Mouse (Mus musculus): Measurements from ENCODE around the gene Dnase2a.
"Not testable (repeated sequence)": the region's sequence is repeated elsewhere in the genome, so short reads cannot be mapped to it uniquely, and the experiment has no call there.

Dnase2a gene

GRCm38 (mm10) chr8:84907979-84908378 lies 381 bp upstream of the Dnase2a start:
- not testable (repeated sequence) for DNase-seq (ENCODE audit: low spot score)

- no peak for DNase-seq (ENCODE audit: low spot score)
Measured at GRCm38 (mm10) chr8:84909162-84909767, 905 bp downstream of the Dnase2a start.

GRCm38 (mm10) chr8:84909949-84910348 lies 1.6 kb downstream of the Dnase2a start:
- DNase-seq (ENCODE audit: low spot score): no peak

GRCm38 (mm10) chr8:84910551-84910950 lies 2.2 kb downstream of the Dnase2a start:
- no peak for DNase-seq (ENCODE audit: low spot score)

DNA sequence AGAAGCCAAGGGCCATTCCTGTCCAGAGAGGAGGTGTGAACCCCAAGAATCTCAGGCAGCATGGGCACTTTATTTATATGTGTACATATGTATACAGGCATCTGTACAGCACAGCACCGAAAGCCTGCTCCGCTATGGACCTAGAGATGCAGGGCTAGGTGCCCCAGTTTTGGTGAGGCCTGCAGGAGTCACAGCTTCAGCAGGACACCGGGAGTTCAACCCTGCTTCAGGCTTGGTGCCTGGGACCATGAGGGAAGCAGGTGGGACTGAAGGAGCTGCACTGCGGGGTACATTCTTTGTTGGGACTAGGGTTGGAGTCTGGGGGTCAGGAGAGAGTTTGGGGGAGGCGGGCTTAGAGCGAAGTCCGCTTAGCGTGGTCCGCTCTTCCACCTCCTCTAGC lies 3.5 kb downstream of the Dnase2a start:
- DNase-seq (ENCODE audit: low spot score): no peak

DNA sequence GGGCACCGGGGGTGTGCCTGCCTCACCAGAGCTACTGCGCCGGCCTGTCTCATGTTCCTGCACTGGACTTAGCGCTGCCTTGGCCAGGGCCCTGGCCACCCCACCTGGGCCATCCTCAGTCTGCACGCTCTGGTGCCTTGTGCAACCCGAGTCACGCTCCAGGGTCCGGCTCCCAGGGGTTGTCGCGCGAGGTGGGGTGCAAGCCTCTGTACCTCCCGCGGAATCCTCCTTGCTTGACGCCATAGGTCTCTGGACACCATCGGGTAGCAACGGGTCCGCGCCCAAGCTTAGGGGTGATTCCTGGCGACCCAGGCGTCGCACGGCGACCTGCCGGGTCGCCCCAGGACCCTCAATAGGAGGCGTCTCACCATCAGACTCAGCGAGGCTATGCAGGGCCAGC lies 4.0 kb downstream of the Dnase2a start:
- DNase-seq (ENCODE audit: low spot score): no peak

DNA sequence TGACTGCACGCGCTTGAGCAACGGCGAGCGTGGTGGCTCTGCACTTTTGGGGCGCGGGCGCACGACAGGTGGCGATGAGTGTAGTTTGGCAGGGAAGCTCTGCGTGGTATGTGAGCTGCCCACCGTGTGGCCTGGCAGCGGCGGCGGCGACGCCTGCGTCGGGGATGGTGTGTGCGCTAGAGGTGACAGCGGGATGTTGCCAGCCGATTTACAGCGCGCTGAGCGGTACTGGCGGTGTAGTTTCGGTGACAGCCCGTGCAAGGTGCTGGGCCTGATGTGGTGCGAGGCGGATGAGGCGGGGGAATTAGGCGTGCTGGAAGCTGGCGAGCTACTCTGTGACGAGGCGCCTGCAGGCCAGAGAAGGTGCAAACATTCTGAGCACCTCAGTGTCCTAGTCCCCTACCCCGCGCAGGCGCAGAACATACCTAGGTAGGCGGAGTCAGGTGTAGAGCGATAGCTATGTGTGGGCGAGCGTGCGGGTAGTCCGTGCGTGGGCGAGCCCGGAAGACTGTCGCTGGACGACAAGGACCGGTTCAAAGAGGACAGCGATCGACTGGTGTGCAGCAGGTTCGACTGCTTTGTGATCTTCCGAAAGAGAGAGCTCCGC lies 4.6 kb downstream of the Dnase2a start:
- peak; percentile 64 for DNase-seq (ENCODE audit: low spot score)

DNA sequence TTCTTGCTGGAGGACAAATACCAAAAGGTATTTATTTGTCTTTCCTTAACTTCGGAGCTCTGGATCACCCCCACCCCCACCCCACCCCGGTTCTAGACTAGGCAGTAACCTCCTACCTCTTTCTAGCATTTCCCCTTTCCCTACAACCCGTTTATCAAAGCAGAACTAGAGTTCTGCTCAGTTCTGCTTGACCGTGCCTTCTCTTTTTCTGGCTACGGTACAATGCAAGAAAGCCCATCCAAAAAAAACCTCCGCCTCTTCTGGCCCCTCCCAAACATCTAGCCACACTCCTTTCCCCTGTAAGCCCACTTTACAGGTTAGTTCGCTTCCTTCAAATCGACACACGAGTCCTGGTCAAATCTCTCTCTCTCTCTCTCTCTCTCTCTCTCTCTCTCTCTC lies 5.1 kb downstream of the Dnase2a start:
- no peak for DNase-seq (ENCODE audit: low spot score)

GRCm38 (mm10) chr8:84913960-84914359 lies 5.6 kb downstream of the Dnase2a start:
- no peak for DNase-seq (ENCODE audit: low spot score)

- DNase-seq (ENCODE audit: low spot score): no peak
Measured at GRCm38 (mm10) chr8:84915269-84915668, 6.9 kb downstream of the Dnase2a start.

GRCm38 (mm10) chr8:84917781-84918180 lies 9.4 kb downstream of the Dnase2a start:
- DNase-seq (ENCODE audit: low spot score): no peak

GRCm38 (mm10) chr8:84918646-84919045 lies 10.3 kb downstream of the Dnase2a start:
- DNase-seq (ENCODE audit: low spot score): no peak

- no peak for DNase-seq (ENCODE audit: low spot score)
Measured at GRCm38 (mm10) chr8:84921596-84921995, 13.2 kb downstream of the Dnase2a start.

DNA sequence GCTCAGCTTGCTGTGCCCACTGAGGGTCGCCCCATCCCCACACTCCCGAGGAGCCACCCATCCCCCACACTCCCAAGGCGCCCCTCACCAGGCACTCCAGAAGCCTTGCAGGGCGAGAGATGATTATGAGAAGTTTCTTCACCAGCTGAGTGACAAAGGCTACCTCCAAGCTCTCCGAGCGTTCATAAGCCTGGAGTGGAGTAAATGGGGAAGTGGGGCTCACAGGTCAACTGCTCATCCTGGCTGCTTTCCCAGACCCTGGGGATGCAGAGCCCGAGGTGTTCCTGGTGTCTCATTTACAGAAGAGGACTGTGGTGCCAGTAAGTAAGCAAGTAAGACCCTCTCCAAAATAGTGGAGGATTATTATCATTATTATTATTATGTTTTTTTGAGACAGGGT lies 17.2 kb downstream of the Dnase2a start:
- DNase-seq (ENCODE audit: low spot score): no peak

- no peak for DNase-seq (ENCODE audit: low spot score)
Measured at GRCm38 (mm10) chr8:84927513-84927912, 19.2 kb downstream of the Dnase2a start.

GRCm38 (mm10) chr8:84928456-84929306 lies 20.3 kb downstream of the Dnase2a start:
- DNase-seq (ENCODE audit: low spot score): peak; percentile 73

DNA sequence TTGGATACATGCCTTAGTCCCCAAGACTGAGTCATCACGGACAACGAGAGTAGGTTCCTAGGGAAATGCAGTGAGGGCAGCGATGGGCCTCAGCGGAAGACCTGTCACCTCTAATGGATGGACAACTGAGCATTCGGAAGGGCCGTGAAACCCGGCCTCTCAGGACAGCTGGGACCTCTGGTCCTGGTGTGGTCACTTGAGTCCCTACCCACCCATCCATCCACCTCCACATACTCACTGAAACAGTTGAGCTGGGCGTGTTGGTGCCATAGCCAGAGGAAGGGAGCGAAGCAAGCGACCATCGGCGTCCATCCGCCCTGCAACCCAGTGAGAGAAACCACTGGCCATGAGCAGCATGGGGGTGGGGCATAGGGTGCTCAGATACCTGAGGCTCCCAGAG lies 22.2 kb downstream of the Dnase2a start:
- no peak for DNase-seq (ENCODE audit: low spot score)

DNA sequence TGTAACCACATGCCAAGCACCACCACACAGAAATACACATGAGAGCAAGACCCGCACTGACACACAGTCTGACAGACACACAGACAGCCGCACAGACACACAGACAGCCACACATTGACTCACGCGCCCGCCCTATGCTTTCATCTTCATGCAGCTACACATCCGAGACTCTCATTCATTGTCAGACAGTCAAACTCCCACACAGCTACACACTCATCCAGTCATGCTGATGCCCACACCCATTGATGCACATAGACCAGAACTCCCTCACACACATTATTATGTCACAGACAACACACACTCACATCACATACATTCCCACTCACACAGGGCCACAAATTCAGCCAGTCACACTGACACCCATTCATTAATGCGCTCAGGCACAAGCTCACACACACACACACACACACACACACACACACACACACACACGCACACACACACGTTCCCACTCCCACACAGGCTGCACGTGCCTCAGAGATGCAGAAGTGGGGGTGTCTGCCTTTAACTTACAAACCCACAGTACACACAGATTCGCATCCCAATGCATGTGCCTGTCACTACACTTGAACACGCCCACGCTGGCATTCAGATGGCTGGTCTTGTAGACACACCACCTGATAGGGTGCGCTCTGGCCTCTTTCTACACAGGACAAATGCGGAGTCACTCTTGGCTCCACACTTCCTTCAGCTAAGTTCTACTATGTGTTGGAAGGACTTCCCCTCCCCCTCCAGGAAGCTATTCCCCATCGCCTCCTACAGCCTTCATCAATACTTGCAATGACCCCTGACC lies 25.6 kb downstream of the Dnase2a start:
- no peak for DNase-seq (ENCODE audit: low spot score)

- DNase-seq (ENCODE audit: low spot score): no peak
Measured at GRCm38 (mm10) chr8:84934860-84935259, 26.5 kb downstream of the Dnase2a start.

DNA sequence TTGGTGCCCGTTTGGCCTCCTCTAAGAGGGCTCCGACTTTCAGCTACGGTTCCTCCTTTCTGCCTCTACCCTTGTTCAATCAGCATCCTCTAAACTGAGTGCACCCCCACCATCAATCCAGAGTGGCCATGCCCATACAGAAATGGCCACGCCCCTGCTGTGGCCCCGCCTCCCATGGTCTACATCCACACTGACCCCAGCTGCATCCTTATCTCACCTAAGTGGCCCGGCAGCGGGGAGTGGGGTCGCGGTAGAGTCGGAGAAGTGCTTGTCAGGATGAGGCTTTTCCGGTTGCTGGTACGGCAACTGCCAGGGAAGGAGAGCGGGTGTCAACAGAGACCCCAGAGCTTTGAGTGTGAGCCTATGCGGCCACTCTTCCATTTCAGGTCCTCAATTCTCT lies 27.1 kb downstream of the Dnase2a start:
- no peak for DNase-seq (ENCODE audit: low spot score)

- no peak for DNase-seq (ENCODE audit: low spot score)
Measured at GRCm38 (mm10) chr8:84936041-84936961, 27.9 kb downstream of the Dnase2a start.

All from urinary bladder, postnatal 25 days (tissue).